Mouse (Mus musculus): ENCODE measurements around the gene Fam234b. TPM values are rescaled to one million over a fixed set of nuclear protein-coding genes. Genes with fewer than 3 reads are reported as not detected.

The Fam234b gene
- polyA plus RNA-seq, 1 experiment from 2014 or later = 124 TPM

- no peak overlapping the region for H3K9ac ChIP-seq (replicated peaks; ENCODE audit: low read depth, low read length)
- H3K27me3 ChIP-seq (ENCODE audit: control insufficient read depth, insufficient read depth, low read length) = no peaks in the 10 kb centered on the region
- WGBS = 86% methylated on average over 4 of the region's 4 CpGs
- no peaks in the 10 kb centered on the region for H3K9me3 ChIP-seq (ENCODE audit: control insufficient read depth, low read length)
- H3K27ac ChIP-seq (ENCODE audit: low read depth, low read length) = no peak overlapping the region
- no peak overlapping the region for H3K4me3 ChIP-seq (ENCODE audit: low read depth, low read length)
- H3K4me2 ChIP-seq (ENCODE audit: low read depth, low read length) = no peak overlapping the region
- no peaks in the 10 kb centered on the region for H3K36me3 ChIP-seq (ENCODE audit: control insufficient read depth, insufficient read depth, low read length)
- H3K4me1 ChIP-seq (ENCODE audit: control insufficient read depth, insufficient read depth, low read length) = no peaks in the 10 kb centered on the region
- ATAC-seq (ENCODE audit: low read depth) = no peak
These were observed 36.4 kb upstream of the Fam234b start for GRCm38 (mm10) chr6:135161356-135161755.

- Histone ChIP-seq H3K4me3 (ENCODE audit: low read depth, low read length) (no peak overlapping the region), H3K9ac (replicated peaks; ENCODE audit: low read depth, low read length) (no peak overlapping the region), H3K27ac (ENCODE audit: low read depth, low read length) (no peak overlapping the region), H3K27me3 (ENCODE audit: control insufficient read depth, insufficient read depth, low read length) (no peaks in the 10 kb centered on the region), H3K9me3 (ENCODE audit: control insufficient read depth, low read length) (no peaks in the 10 kb centered on the region), H3K4me1 (ENCODE audit: control insufficient read depth, insufficient read depth, low read length) (no peaks in the 10 kb centered on the region), H3K4me2 (ENCODE audit: low read depth, low read length) (no peak overlapping the region), H3K36me3 (ENCODE audit: control insufficient read depth, insufficient read depth, low read length) (no peaks in the 10 kb centered on the region)
- 92% methylated on average over 3 of the region's 3 CpGs for WGBS
- no peak for ATAC-seq (ENCODE audit: low read depth)
These were observed 35.5 kb upstream of the Fam234b start for GRCm38 (mm10) chr6:135162311-135162710.

GRCm38 (mm10) chr6:135162861-135163260, 34.9 kb upstream of the Fam234b start:
- no peak overlapping the region for H3K4me3 ChIP-seq (ENCODE audit: low read depth, low read length)
- H3K4me2 ChIP-seq (ENCODE audit: low read depth, low read length) = no peak overlapping the region
- 89% methylated on average over 4 of the region's 4 CpGs for WGBS
- H3K27me3 ChIP-seq (ENCODE audit: control insufficient read depth, insufficient read depth, low read length) = no peaks in the 10 kb centered on the region
- H3K27ac ChIP-seq (ENCODE audit: low read depth, low read length) = no peak overlapping the region
- H3K9me3 ChIP-seq (ENCODE audit: control insufficient read depth, low read length) = no peaks in the 10 kb centered on the region
- no peak for ATAC-seq (ENCODE audit: low read depth)
- no peaks in the 10 kb centered on the region for H3K36me3 ChIP-seq (ENCODE audit: control insufficient read depth, insufficient read depth, low read length)
- no peaks in the 10 kb centered on the region for H3K4me1 ChIP-seq (ENCODE audit: control insufficient read depth, insufficient read depth, low read length)
- H3K9ac ChIP-seq (replicated peaks; ENCODE audit: low read depth, low read length) = no peak overlapping the region

DNA sequence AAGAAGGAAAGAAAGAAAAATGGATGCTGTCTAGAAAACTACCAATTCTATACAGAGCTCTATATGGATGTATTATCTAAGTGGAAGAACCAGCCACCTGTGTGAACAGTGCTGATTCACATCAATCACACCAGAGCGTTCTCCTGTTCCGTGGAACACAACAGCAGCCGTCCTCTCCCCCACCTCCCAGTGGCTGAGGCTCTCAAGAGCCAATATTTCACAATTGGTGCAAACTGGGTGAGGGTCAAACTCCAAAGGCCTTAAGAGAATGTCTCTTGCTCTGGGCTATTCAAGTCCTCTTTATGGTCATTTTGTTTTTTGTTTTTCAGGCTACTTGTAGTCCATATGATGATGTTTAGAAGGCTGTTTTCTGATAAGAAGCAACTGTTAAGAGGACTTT, 32.6 kb upstream of the Fam234b start:
- Histone ChIP-seq H3K4me1 (ENCODE audit: control insufficient read depth, insufficient read depth, low read length) (no peaks in the 10 kb centered on the region), H3K27me3 (ENCODE audit: control insufficient read depth, insufficient read depth, low read length) (no peaks in the 10 kb centered on the region), H3K36me3 (ENCODE audit: control insufficient read depth, insufficient read depth, low read length) (no peaks in the 10 kb centered on the region), H3K4me3 (ENCODE audit: low read depth, low read length) (no peak overlapping the region), H3K27ac (ENCODE audit: low read depth, low read length) (no peak overlapping the region), H3K9ac (replicated peaks; ENCODE audit: low read depth, low read length) (no peak overlapping the region), H3K9me3 (ENCODE audit: control insufficient read depth, low read length) (no peaks in the 10 kb centered on the region), H3K4me2 (ENCODE audit: low read depth, low read length) (no peak overlapping the region)
- 61% methylated on average over 3 of the region's 3 CpGs for WGBS
- no peak for ATAC-seq (ENCODE audit: low read depth)

DNA sequence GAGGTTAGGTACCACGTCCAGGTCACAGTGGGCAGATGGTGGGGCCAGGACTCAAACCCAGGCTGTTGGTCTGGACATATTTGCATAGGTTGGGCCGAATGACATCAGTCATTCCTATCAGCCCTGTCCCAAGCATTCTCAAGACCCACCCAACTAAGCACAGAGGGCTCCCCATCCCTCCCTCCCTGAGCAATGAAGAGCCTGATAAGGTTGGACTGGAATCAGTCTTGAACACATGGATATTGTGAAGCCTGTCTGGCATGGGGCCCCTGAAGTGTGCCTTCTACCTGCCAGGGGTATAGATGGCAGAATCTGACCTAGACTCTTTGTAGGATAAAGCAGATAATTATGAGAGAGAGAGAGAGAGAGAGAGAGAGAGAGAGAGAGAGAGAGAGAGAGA, 32.1 kb upstream of the Fam234b start:
- Histone ChIP-seq H3K9ac (replicated peaks; ENCODE audit: low read depth, low read length) (no peak overlapping the region), H3K27me3 (ENCODE audit: control insufficient read depth, insufficient read depth, low read length) (no peaks in the 10 kb centered on the region), H3K4me2 (ENCODE audit: low read depth, low read length) (no peak overlapping the region), H3K4me3 (ENCODE audit: low read depth, low read length) (no peak overlapping the region), H3K4me1 (ENCODE audit: control insufficient read depth, insufficient read depth, low read length) (no peaks in the 10 kb centered on the region), H3K9me3 (ENCODE audit: control insufficient read depth, low read length) (no peaks in the 10 kb centered on the region), H3K27ac (ENCODE audit: low read depth, low read length) (no peak overlapping the region), H3K36me3 (ENCODE audit: control insufficient read depth, insufficient read depth, low read length) (no peaks in the 10 kb centered on the region)
- ATAC-seq (ENCODE audit: low read depth) = no peak
- 82% methylated on average over 2 of the region's 2 CpGs for WGBS

DNA sequence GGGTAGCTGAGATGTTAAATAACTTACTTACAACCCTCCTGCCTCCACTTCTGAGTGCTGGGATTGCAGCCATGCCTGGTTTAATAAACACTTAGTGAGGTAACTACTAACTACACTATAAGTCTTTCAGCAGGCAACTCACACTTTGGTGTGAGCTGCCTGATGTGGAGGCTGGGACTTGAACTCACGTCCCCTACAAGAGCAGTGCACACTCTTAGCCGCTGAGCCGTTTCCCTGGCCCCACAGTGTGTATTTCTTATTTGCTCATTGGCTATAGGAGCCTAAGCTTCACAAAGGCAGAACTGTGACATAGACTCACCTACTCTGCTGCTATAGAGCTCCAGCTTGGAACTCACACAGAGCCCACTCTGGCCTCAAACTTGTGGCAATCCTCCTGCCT, 31.5 kb upstream of the Fam234b start:
- H3K36me3 ChIP-seq (ENCODE audit: control insufficient read depth, insufficient read depth, low read length) = no peaks in the 10 kb centered on the region
- H3K27me3 ChIP-seq (ENCODE audit: control insufficient read depth, insufficient read depth, low read length) = no peaks in the 10 kb centered on the region
- 92% methylated on average over 3 of the region's 3 CpGs for WGBS
- no peak overlapping the region for H3K27ac ChIP-seq (ENCODE audit: low read depth, low read length)
- no peak overlapping the region for H3K9ac ChIP-seq (replicated peaks; ENCODE audit: low read depth, low read length)
- H3K4me1 ChIP-seq (ENCODE audit: control insufficient read depth, insufficient read depth, low read length) = no peaks in the 10 kb centered on the region
- no peaks in the 10 kb centered on the region for H3K9me3 ChIP-seq (ENCODE audit: control insufficient read depth, low read length)
- no peak for ATAC-seq (ENCODE audit: low read depth)
- no peak overlapping the region for H3K4me3 ChIP-seq (ENCODE audit: low read depth, low read length)
- no peak overlapping the region for H3K4me2 ChIP-seq (ENCODE audit: low read depth, low read length)

DNA sequence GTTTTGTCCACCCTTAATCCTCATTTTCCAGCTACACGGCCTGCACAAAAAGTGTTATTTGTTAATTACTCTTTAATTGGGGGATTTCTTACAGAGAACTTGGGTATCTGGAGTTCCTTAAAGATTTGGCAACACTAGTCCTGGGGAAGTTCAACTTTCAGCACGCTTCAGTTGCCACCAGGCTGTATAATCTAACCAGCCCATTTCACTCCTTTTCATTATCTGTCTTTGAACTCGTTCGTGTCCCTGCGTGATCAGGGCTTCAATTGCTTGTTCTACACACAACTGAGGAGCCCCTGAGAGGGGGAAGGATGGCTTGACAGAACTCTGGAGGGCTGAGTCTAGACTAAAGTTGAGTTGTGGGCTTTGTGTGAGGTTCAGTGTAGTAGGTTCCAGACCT, 31.1 kb upstream of the Fam234b start:
- H3K4me1 ChIP-seq (ENCODE audit: control insufficient read depth, insufficient read depth, low read length) = no peaks in the 10 kb centered on the region
- ATAC-seq (ENCODE audit: low read depth) = no peak
- H3K4me2 ChIP-seq (ENCODE audit: low read depth, low read length) = no peak overlapping the region
- H3K9me3 ChIP-seq (ENCODE audit: control insufficient read depth, low read length) = no peaks in the 10 kb centered on the region
- WGBS = 45% methylated on average over 5 of the region's 5 CpGs
- H3K27me3 ChIP-seq (ENCODE audit: control insufficient read depth, insufficient read depth, low read length) = no peaks in the 10 kb centered on the region
- no peak overlapping the region for H3K4me3 ChIP-seq (ENCODE audit: low read depth, low read length)
- H3K36me3 ChIP-seq (ENCODE audit: control insufficient read depth, insufficient read depth, low read length) = no peaks in the 10 kb centered on the region
- H3K27ac ChIP-seq (ENCODE audit: low read depth, low read length) = no peak overlapping the region
- no peak overlapping the region for H3K9ac ChIP-seq (replicated peaks; ENCODE audit: low read depth, low read length)

DNA sequence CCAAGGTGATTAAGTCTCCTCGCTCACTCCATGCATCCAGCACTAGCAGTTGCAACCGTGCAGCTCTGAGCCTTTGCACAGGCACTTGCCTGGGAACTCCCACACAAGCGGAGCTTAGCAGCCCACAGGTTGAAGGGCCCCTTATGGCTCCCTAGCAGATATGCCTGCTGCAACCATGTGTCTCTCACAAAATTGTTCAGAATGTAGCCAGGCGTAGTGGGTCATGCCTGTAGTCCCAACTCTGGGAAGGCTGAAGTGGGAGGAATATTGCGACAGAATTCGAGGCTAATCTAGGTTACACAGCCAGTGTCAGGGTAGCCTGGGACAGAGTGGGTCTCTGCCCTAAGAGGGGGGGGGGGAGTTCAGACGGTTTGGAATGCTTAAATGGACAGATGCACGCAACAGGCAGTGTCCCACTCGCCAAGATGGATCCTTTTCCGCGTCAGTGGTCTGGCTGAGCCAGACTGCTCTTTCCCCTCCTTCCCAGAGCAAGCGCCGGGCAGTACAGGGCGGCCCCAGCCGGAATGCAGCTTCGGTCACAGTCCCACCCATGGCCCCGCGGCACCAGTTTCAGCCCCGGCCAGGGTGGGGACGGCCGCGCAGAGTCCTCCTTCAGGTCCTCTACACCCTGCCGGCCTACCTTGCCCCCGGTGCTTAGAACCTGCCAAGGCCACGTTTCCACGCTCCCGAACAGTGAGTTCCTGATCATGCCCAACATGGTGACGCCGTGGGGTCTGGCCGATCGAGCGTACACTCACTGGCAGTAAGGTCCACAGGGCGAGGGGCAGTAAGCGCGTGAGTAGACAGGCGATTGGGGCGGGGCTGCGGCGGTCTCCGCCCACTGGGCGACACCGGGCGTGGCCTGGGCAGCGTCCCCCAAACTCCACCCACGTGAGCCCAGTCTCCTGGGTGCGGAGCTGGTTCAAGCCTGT, 30.1 kb upstream of the Fam234b start:
- Histone ChIP-seq H3K27ac (ENCODE audit: low read depth, low read length) (no peak overlapping the region), H3K36me3 (ENCODE audit: control insufficient read depth, insufficient read depth, low read length) (no peaks in the 10 kb centered on the region), H3K27me3 (ENCODE audit: control insufficient read depth, insufficient read depth, low read length) (no peaks in the 10 kb centered on the region), H3K4me3 (ENCODE audit: low read depth, low read length) (peak overlapping the region; percentile 41), H3K4me2 (ENCODE audit: low read depth, low read length) (peak overlapping the region; percentile 76), H3K9ac (replicated peaks; ENCODE audit: low read depth, low read length) (peak overlapping the region; percentile 58), H3K4me1 (ENCODE audit: control insufficient read depth, insufficient read depth, low read length) (no peaks in the 10 kb centered on the region), H3K9me3 (ENCODE audit: control insufficient read depth, low read length) (no peaks in the 10 kb centered on the region)
- 4% methylated on average over 43 of the region's 46 CpGs for WGBS
- peak; percentile 87 for ATAC-seq (ENCODE audit: low read depth)

- no peak for ATAC-seq (ENCODE audit: low read depth)
- Histone ChIP-seq H3K36me3 (ENCODE audit: control insufficient read depth, insufficient read depth, low read length) (no peaks in the 10 kb centered on the region), H3K4me3 (ENCODE audit: low read depth, low read length) (peak overlapping the region; percentile 41), H3K9me3 (ENCODE audit: control insufficient read depth, low read length) (no peaks in the 10 kb centered on the region), H3K27me3 (ENCODE audit: control insufficient read depth, insufficient read depth, low read length) (no peaks in the 10 kb centered on the region), H3K9ac (replicated peaks; ENCODE audit: low read depth, low read length) (no peak overlapping the region), H3K4me1 (ENCODE audit: control insufficient read depth, insufficient read depth, low read length) (no peaks in the 10 kb centered on the region), H3K4me2 (ENCODE audit: low read depth, low read length) (peak overlapping the region; percentile 76), H3K27ac (ENCODE audit: low read depth, low read length) (no peak overlapping the region)
- 77% methylated on average over 6 of the region's 6 CpGs for WGBS
These were observed 29.3 kb upstream of the Fam234b start for GRCm38 (mm10) chr6:135168471-135168870.

All from neural tube, embryonic 14.5 days (tissue).